Mouse (Mus musculus) hindlimb bud, embryonic 11.5 days (tissue): ENCODE measurements at regions not wholly inside any gene's neighbourhood (a gene's known extent, or its start where the extent isn't known, plus 50 kb on each side); places are given as distances from the start of the nearest gene placed in this dataset.

Experiments used
- DNase-seq: peaks from one replicate; pipeline ENCODE4 v3.0.0-alpha.2; 2012; ENCODE audit warnings: low read depth, low spot score; ENCODE audit errors: extremely low spot score

DNA sequence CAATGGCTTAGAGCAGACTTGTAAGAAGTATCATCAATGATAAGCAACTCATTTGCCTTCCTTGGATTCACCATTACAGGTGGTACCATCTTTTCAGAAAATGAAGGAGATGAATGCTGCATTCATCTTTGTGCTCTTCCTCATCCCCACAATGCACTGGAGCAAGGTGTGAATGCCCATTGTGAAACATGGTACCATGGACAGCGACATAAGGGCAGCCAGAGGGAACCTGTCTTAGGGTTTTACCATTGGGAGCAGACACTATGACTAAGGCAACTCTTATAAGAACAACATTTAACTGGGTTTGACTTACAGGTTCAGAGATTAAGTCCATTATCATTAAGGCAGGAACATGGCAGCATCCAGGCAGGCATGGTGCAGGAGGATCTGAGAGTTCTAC, 60.1 kb upstream of the Kcnj6 start:
- DNase-seq: peak; percentile 2

DNA sequence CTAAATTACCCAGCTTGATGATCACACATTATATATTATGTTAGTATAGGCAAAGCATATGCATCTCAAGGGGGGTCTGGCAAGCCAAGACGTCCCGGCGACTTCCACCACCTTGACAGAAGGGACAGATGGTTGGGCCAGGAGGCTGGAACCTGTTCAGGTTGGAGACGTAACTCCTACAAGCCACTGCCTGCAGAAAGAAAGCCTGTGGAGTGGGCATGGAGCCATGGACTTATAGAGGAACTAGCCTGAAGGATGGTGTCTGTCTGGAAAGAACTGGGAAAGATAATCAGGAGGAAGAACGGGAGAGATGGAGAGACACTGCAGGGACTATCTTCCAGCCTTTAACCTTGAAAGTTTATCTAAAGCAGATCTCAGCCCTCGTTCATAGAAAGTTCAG, 66.9 kb upstream of the Kcnj6 start:
- no peak for DNase-seq

DNA sequence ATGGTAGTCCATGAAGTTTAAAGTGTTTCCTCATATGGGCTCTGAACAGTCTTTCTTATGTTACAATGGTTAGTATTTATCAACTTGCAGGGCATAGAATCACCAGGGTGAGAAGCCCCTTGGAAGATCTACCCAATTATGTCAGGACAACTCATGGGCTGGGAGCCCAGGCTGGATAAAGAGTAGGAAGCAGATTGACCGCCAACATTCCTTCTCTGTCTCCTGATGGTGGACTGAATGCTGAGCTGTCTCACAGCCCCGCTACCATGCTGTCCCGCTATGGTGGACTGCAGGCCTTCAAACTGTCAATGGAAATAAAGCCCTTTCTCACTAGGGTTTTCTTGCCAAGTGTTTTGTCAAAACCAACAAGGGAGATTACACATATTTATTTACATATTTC, 69.2 kb upstream of the Kcnj6 start:
- no peak for DNase-seq

DNA sequence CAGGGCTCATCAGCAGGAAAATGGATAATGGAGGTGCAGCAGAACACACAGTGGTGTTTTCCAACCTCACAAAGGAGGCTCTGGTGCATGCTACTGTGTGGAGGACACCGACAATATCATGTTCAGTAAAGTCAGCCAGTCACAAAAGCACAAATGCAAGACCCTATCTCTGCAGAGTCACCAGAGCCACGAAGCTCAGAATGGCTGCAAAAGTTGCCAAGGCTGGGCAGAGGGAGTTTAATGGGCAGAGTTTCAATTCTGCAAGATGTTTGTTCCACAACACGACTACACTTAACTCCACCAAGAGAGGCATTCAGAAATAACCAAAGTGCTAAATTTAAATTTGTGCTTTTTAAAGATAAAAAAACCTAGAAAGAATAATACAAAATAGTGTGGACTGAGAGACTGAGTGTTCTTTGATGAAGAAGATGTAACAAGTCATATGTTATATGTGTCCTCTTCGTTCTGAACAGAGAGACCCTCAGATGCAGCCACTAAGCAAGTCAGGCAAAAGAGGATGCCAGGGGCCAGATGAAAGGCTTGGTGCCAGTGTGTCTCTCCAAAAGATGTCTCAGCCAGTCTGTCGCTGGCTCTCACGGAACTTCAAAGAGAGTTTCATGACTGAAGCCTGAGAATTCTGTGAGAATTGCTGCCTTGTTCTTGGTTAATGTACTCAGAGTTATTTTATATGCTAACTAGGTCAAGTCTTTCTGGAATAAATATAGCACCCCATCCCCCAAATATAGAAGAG, 95.1 kb upstream of the Kcnj6 start:
- DNase-seq: no peak

DNA sequence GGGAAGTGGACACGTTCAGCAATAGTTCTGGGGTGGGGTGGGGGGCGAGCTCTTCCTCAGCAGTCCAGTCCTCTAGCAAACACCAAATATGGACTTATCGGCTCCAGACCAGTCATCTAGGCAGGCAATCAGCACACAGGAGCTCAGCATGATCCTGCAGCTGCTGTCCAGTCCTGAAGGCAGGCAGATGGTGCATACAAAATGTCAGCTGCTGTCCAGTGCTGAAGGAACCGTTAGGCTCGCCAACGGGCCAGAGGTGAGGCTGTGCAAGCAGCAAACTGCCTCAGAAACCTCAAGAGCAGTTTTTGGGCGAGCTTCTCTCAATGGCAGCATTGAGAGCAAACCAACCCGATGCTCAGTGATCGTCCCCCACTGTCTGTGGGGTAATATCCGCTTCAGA, 96.3 kb upstream of the Kcnj6 start:
- peak; percentile 60 for DNase-seq

DNA sequence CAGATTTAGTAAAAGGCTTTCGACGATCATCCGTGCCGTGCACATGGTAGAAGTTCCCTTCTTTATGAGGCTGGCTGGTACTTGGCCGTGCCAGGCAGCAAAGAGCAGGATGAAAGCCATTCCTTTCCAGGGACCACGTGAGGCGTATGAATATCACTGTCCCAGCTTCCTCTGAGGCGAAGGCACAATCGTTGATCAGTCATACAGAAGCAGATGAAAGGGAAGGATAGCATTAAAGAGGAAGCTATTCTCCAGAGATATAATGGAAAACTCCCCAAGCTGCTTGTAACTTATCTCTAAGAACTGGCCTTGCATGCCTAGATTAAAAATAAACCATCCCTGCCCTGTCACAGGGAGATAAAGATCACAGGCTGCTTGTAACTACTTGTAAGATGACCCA, 103.5 kb upstream of the Kcnj6 start:
- no peak for DNase-seq

DNA sequence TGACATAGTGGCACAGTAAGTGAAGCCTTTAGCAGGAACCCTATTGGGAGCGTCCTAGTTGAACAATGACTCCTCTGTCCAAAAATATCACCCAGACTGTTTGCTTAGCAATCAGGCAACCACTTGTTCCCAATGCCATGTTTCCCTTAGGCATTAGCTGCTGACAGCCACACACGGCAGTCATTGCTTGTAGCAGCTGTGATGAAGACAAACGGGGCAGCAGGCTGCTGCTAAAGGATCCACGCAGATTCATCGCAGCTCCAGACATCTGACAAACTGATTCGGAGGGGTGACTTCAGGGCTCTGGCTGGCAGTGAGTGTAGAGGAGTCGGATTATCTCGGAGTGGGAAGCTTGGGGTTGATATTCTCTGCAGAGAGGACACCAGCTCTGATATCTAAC, 120.0 kb upstream of the Kcnj6 start:
- DNase-seq: no peak

DNA sequence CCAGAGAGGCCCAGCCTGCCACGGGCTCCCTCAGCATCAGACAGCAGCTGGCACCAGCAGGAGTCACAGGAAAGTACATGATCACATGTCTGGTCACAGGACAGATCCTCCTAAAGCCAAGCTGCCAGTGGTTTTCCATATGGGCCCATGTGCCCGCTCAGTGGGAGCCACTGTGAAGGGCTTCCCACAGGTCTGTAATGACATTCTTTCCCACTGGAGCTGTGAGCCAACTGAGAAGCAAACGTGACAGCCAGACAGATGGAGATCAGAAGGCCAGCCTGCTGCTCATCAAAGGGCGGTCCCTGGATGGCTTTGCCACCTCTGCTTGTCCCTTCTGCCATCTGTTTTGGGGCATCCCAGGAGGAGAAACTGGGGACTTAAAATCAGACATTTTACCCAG, 121.8 kb upstream of the Kcnj6 start:
- no peak for DNase-seq

DNA sequence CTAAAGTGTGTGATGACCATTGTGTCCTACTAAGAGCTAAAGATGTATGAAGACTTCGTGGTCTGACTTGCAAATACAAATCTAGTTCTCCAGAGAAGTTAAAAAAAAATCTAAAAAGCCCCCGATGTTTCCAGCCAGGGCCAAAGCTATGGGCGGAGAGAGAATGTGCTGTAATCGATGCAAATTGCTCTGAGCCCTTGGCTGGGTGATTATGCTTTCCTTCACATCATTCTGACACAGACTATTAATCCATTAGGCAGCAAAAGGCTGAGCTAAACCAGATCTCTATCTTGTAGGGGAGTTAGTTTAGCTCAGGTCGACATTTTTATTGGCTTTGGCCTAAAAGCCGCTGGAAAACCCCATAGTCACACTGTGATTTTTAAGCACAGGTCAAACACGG, 124.5 kb upstream of the Kcnj6 start:
- no peak for DNase-seq

DNA sequence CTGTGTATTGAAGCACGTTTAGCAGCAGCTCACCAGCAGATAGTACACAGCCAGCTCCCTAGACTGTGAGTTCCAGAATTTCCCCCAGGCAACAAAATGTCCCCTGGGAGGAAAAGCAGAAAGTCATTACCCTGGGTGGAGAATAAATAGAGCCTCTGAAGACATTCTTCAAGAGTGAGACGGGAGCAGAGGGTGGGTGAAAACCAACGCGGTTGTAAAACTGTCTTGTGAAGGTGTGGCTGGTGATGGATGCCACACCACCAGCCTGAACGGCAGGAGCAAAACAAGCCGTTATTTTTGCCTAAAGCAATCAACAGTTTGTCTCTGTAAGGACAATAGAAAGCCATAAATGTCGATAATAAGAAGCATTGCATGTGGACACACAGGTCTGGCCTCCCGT, 129.7 kb upstream of the Kcnj15 start:
- peak; percentile 3 for DNase-seq

DNA sequence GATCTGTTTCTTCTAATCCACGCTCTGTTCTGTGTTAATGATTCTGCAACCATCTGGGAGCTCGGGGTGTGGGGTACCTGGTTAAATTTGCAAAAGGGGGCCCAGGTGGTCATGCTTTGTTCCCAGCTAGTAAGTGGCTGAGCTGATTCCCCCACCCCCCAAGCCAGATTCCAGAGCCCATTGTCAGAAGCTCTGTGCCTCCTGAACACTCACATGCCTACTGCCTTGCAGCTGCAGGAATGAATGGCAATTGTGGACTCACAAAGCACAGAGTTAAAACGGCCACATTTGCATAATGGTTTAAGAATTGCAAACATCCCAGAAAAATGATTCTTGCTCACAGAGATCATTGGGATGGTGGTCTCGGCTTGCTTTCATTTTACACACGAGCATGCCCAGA, 125.5 kb upstream of the Kcnj15 start:
- DNase-seq: no peak

DNA sequence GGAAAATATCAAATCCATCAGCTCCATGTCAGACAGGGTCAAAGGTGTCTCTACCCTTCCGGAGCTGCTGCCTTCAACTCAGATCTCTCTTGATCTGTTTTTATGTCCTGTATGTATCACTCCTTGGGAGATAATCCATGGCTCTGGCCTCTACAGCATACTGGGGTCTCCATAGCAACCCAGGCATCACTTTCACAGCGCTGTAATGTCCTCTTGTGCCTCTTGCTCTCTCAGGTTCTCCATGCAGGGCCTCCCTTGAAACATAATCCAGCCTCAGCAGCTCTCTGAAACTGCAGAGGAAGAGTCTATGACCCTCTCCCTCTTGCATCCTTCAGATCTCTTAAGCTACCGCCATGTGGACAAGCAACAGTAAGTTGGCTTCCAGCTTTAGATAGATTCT, 118.5 kb upstream of the Kcnj15 start:
- no peak for DNase-seq

DNA sequence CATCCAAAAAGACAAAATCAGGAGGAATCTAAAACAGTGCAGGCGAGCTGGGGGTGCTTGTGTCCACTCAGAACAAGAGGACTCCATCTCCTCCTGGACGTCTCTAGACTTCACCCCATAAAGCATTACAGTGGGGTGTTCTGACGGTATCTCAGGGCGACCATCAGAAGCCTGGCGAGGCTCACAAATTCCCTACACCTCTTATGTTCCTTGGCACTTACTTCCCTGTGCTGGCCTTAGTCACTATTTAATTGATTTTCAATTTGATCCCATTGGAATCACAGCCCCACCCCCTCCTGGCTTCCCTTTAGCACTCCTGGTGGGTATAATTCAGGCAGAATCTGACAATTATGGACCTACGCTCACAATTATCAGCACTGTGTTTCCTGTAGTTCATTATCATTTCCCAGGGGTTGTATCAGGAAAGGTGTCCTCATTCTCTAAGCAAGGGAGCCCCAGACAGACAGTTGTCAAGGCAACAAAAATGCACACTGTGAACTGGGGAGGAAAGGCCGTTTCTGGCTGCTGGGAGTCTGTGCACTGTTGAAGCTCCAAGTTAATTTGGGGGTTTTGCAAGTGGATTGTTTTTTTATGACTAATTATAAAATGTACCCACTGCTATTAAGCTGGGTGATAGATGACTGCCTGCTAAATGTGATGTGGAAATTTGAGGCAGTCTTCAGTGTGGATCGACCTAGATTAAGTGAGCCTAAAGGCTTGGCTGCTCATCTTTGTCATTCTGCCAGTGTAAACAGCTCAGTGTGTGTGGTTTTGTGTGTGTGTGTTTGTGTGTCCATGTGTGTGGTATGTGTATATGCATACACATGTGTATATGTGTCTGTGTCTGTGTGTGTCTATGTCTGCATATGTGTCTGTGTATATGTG, 115.6 kb upstream of the Kcnj15 start:
- no peak for DNase-seq

DNA sequence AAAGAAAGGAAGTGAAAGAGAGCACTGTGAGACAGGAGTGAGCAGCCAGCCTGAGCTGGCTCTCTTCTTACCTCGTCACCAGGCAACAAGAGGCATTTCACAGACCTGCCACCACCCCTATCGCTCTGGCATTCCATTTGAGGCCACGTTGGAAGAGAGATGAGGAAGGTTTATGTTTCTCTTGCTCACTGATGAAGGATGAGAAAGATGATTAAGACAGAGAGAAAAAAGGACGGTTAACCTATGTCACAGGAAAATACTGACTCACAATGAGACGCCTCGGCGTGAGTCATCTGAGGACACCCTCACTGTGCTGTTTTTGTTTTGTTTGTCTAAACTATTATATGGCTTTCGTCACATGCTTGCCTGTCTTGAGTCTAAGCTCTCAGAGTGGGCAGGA, 106.9 kb upstream of the Kcnj15 start:
- no peak for DNase-seq

DNA sequence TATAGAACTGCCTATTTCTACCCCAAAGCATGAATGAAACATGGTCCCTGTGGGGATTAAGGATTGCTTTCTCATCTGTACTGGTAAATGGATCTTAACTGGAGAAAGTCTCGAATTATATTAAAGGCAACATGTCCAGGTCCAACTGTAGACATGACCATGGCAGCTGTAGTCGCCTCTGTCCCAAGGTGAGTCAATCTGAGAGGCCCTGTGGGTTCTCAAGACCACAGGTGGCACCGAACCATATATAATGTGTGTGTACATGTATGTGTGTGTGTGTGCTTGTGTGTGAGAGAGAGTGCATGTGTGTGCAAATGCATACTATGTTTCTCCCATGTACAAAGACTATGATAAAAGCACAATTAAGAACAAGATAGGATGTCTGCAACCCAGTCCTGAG, 105.9 kb upstream of the Kcnj15 start:
- no peak for DNase-seq

DNA sequence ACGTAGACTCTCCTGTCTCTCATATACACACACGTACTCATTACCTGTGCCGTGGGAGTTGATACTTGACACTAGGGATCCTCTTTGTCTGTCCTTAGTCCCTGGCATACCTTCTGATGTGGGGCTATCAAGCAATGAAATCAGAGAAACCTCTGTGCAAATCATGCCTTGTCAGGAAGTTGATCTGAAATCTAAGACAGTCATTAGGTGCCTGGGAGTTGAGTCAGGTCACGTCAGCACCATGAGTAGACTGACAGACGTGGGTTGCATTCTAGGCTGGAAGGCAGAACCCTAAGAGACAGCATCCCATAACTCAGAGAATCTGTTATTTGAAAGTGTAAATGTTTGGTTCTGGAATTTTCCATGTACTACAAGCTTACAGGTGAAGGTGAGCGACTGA, 105.4 kb upstream of the Kcnj15 start:
- DNase-seq: no peak

DNA sequence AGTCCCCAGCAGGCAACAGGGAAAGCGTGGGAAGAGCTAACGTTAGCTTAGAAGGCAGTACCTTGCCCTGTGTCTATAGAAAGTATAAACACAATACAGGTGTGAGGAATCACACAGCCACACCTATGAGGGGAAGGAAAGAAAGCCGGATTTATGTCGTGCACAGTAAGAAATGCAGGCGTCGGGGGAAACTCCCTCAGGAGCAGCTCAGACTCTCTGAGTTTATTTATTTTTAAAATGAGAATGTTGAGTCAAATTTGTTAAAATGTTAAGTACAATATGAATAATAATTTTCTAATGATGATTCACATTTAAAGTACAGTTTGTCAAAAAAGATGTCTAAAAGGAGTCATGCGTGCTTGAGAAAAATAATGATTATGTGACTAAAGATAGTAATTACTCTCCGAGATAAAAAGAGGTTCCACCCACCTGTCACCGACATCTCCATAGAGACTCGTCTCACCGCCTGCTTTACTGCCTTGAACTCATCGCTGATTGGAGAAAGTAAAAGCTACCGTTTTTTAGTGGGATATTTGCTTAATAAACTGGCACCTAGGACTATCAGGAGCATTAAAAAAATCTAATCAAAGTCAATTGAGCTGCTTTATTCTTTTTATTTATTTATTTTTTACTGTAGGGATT, 104.5 kb upstream of the Kcnj15 start:
- DNase-seq: no peak

DNA sequence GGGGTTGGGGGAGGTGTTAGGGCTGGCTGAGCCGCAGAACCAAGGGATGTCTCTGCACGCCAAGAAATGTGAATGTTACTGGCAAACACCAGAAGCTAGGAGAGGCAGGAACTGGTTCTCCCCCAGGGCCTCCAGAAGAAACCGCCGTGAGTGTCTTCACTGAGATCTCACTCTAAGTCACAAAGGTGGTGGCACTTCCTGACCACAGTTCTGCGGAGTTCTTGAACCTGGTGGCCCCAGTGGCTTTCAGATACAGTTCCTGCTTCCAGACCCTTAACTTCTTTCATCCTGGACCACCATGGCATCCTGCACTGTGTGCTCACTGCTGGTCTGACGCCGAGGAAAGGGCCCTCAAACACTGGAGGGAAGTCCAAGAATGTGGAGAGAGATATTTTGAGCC, 89.0 kb upstream of the Kcnj15 start:
- no peak for DNase-seq

DNA sequence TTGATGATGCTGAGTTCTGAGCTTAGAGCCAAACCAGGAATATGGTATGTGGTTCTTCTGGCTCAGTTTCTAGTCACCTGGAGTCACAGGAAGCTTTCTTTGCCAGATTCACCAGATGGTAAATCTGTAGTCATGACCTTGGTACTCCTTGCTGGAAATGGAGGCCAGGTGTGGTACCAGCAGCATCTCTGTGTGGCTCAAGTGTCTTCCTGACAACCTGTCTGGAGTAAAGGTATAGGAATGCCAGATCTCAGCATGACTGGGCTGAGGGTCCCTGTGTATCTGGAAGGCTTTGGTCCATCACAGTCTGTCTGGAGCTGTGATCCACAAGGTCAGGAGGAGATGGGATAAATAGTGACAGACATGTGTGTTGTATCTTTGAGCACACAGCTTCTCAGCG, 88.0 kb upstream of the Kcnj15 start:
- no peak for DNase-seq

DNA sequence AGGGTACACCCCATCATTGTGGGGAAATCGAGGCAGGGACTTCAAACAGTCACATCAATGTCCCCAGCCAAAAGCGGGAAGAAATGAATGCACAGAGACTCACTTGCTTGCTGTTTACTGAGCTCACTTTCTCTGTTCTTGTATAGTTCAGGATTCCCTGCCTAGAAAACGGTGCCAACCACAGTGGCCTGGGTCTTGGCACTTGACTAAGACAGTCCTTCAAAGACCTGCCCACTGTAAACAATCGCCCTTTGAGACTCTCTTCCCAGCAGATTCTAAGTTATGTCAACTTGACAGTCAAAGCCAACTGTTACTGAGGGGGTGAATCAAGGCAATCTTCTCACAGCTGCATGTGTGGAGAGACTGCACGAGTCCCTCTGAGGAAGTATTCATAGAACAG, 76.8 kb upstream of the Kcnj15 start:
- DNase-seq: no peak

DNA sequence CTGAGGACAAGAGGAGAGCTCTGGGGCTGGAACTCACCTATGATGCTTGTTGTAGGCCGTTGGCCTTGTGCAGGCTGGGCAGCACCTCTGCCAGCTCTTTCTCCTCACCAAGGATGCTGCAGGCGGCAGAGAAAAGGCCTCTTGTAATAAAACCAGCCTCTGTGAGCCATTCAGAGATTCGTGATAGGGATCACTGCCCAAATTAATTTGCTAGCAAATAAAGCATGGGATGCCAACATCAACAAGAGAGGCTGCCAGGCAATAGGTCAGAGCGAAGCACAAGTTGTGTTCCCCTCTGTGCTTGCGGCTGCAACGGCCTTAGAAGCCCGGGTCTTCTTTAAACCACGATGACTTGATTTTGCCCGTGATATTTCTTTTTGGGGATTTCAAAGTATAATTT, 72.0 kb upstream of the Kcnj15 start:
- no peak for DNase-seq

DNA sequence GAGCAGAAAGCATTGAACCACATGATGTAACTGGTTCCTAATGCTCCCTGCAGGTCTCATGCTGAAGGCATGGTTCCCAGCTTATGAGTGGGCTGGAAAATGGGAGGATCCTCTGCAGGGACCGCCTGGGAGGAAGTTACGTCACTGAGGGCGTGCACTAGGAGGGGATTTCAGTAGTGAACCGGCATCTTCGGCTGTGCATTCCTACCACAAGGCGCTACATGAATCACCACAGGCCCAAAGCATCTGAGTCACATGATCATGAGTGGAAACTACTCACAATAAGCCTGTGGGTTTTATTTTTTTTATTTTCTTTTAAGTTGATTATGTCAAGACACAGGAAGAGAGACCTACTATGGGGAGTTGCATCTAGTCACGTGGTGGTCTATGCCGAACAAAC, 68.2 kb upstream of the Kcnj15 start:
- no peak for DNase-seq
